Mouse (Mus musculus) embryo, embryonic 9.5 days (tissue): ENCODE measurements at regions not wholly inside any gene's neighbourhood (a gene's known extent, or its start where the extent isn't known, plus 50 kb on each side); places are given as distances from the start of the nearest gene placed in this dataset.

Source experiments
- DNase-seq: peaks from one replicate; pipeline ENCODE4 v3.0.0-alpha.2; 2017; ENCODE audit errors: extremely low spot score

- no peak for DNase-seq
Observed at GRCm38 (mm10) chr12:25299603-25300471, 202.9 kb upstream of the Id2 start.

- no peak for DNase-seq
Observed at GRCm38 (mm10) chr12:25298766-25299165, 201.8 kb upstream of the Id2 start.

GRCm38 (mm10) chr12:25297960-25298359 lies 201.0 kb upstream of the Id2 start:
- DNase-seq: no peak

GRCm38 (mm10) chr12:25296648-25297047 lies 199.7 kb upstream of the Id2 start:
- DNase-seq: no peak

GRCm38 (mm10) chr12:25294179-25295025 lies 197.5 kb upstream of the Id2 start:
- DNase-seq: no peak

GRCm38 (mm10) chr12:25293470-25294178 lies 196.7 kb upstream of the Id2 start:
- no peak for DNase-seq

- DNase-seq: no peak
Observed at GRCm38 (mm10) chr12:25289381-25289780, 192.4 kb upstream of the Id2 start.

- no peak for DNase-seq
Observed at GRCm38 (mm10) chr12:25283808-25284207, 186.9 kb upstream of the Id2 start.

- no peak for DNase-seq
Observed at GRCm38 (mm10) chr12:25281438-25281837, 184.5 kb upstream of the Id2 start.

GRCm38 (mm10) chr12:25273631-25274305 lies 176.8 kb upstream of the Id2 start:
- no peak for DNase-seq

- DNase-seq: peak; percentile 28
Observed at GRCm38 (mm10) chr12:25272752-25273125, 175.8 kb upstream of the Id2 start.

GRCm38 (mm10) chr12:25272114-25272751 lies 175.3 kb upstream of the Id2 start:
- DNase-seq: no peak

GRCm38 (mm10) chr12:25269878-25270277 lies 172.9 kb upstream of the Id2 start:
- DNase-seq: no peak

- no peak for DNase-seq
Observed at GRCm38 (mm10) chr12:25268871-25269850, 172.2 kb upstream of the Id2 start.

GRCm38 (mm10) chr12:25268323-25268722 lies 171.4 kb upstream of the Id2 start:
- DNase-seq: no peak

GRCm38 (mm10) chr12:25267572-25268115 lies 170.7 kb upstream of the Id2 start:
- no peak for DNase-seq

GRCm38 (mm10) chr12:25266701-25267571 lies 170.0 kb upstream of the Id2 start:
- no peak for DNase-seq
